Mouse (Mus musculus) MEL (cell line): ENCODE data around the gene Pvr. TPM values are rescaled to one million over a fixed set of nuclear protein-coding genes. Genes with fewer than 3 reads are reported as not detected.

Source experiments
- DNase-seq: peaks from one replicate; pipeline ENCODE4 v3.0.0; 2011; ENCODE audit warnings: low read depth, low spot score
- H3K27ac ChIP-seq: 2 replicates; pipeline ENCODE4 v1.5.1; 2012; ENCODE audit warnings: low read depth, mild to moderate bottlenecking, control low read depth, low read length, moderate library complexity; ENCODE audit not compliant: control insufficient read depth
- H3K27me3 ChIP-seq, 2 experiments: fragments of 150-350 bp in 1 of 2; sonication (generic) in 1 of 2; 2 replicates each; pipeline ENCODE4 v1.6.1; 2012; ENCODE audit warnings: low read length in 2 of 2, mild to moderate bottlenecking in 2 of 2, improper control_type of control experiment in 1 of 2, moderate library complexity in 1 of 2; ENCODE audit not compliant: insufficient read depth in 2 of 2, control insufficient read depth in 1 of 2
- H3K36me3 ChIP-seq, 2 experiments: 2 replicates each; pipeline ENCODE4 v1.6.1; 2012 to 2014; ENCODE audit warnings: low read length in 2 of 2, improper control_type of control experiment in 1 of 2, inconsistent platforms in 1 of 2, mild to moderate bottlenecking in 1 of 2; ENCODE audit not compliant: insufficient read depth in 2 of 2, control insufficient read depth in 1 of 2
- H3K4me1 ChIP-seq, 2 experiments: fragments of 150-350 bp in 1 of 2; sonication (generic) in 1 of 2; 2 replicates each; pipeline ENCODE4 v1.6.1; 2012; ENCODE audit warnings: low read length in 2 of 2, improper control_type of control experiment in 1 of 2, mild to moderate bottlenecking in 1 of 2; ENCODE audit not compliant: insufficient read depth in 2 of 2, control insufficient read depth in 1 of 2
- H3K4me3 ChIP-seq, 2 experiments: fragments of 150-350 bp in 1 of 2; sonication (generic) in 1 of 2; 2 replicates each; pipeline ENCODE4 v1.5.1; 2012; ENCODE audit warnings: low read depth in 2 of 2, low read length in 2 of 2, mild to moderate bottlenecking in 2 of 2, moderate library complexity in 2 of 2, control low read depth in 1 of 2, improper control_type of control experiment in 1 of 2; ENCODE audit not compliant: control insufficient read depth in 1 of 2, insufficient read depth in 1 of 2
- H3K79me2 ChIP-seq: 2 replicates; pipeline ENCODE4 v1.6.1; 2012; ENCODE audit warnings: mild to moderate bottlenecking, low read length, moderate library complexity; ENCODE audit not compliant: control insufficient read depth, poor library complexity, insufficient read depth
- H3K9ac ChIP-seq: 2 replicates; pipeline ENCODE4 v1.6.1; 2012; ENCODE audit warnings: low read depth, mild to moderate bottlenecking, control low read depth, low read length, moderate library complexity; ENCODE audit not compliant: control insufficient read depth, poor library complexity, severe bottlenecking
- H3K9me3 ChIP-seq: fragments of 150-350 bp; sonication (generic); replicated peaks from 2 replicates; pipeline ENCODE4 v1.6.1; 2012; ENCODE audit warnings: mild to moderate bottlenecking, low read length, improper control_type of control experiment, moderate library complexity; ENCODE audit not compliant: insufficient read depth
- BHLHE40 ChIP-seq: IDR thresholded peaks from 2 replicates; pipeline ENCODE4 v1.6.1; 2012; ENCODE audit warnings: low read depth, mild to moderate bottlenecking, inconsistent platforms, low read length, improper control_type of control experiment, borderline replicate concordance
- CHD1 ChIP-seq: IDR thresholded peaks from 2 replicates; pipeline ENCODE4 v1.6.1; 2012; ENCODE audit warnings: low read depth, mild to moderate bottlenecking, inconsistent platforms, low read length, improper control_type of control experiment
- CHD2 ChIP-seq: IDR thresholded peaks from 2 replicates; pipeline ENCODE4 v1.6.1; 2011; ENCODE audit warnings: low read length, improper control_type of control experiment
- CTCF ChIP-seq, 3 experiments: IDR thresholded peaks in 2 of 3; conservative IDR thresholded peaks in 1 of 3; 2 replicates each; pipeline ENCODE4 v1.5.1; 2011 to 2012; ENCODE audit warnings: low read length in 3 of 3, low read depth in 2 of 3, mild to moderate bottlenecking in 2 of 3, improper control_type of control experiment in 1 of 3, inconsistent platforms in 1 of 3, mixed read lengths in 1 of 3, moderate library complexity in 1 of 3; ENCODE audit not compliant: control insufficient read depth in 1 of 3, insufficient read depth in 1 of 3, poor library complexity in 1 of 3, severe bottlenecking in 1 of 3
- GABPA ChIP-seq: IDR thresholded peaks from 2 replicates; pipeline ENCODE4 v1.6.1; 2012; ENCODE audit warnings: low read depth, mild to moderate bottlenecking, inconsistent platforms, low read length, improper control_type of control experiment, moderate library complexity
- GATA1 ChIP-seq: IDR thresholded peaks from 2 replicates; pipeline ENCODE4 v1.6.1; 2011; ENCODE audit warnings: low read depth, low read length, improper control_type of control experiment
- HCFC1 ChIP-seq: IDR thresholded peaks from 2 replicates; pipeline ENCODE4 v1.6.1; 2012; ENCODE audit warnings: low read depth, mild to moderate bottlenecking, inconsistent platforms, low read length, improper control_type of control experiment, moderate library complexity
- JUND ChIP-seq: IDR thresholded peaks from 2 replicates; pipeline ENCODE4 v1.6.1; 2011; ENCODE audit warnings: low read depth, mild to moderate bottlenecking, improper control_type of control experiment, low read length
- MAFK ChIP-seq: IDR thresholded peaks from 2 replicates; pipeline ENCODE4 v1.6.1; 2011; ENCODE audit warnings: low read depth, mild to moderate bottlenecking, low read length, improper control_type of control experiment, borderline replicate concordance
- MAZ ChIP-seq: IDR thresholded peaks from 2 replicates; pipeline ENCODE4 v1.6.1; 2012; ENCODE audit warnings: low read depth, mild to moderate bottlenecking, inconsistent platforms, low read length, improper control_type of control experiment
- MEF2A ChIP-seq: IDR thresholded peaks from 2 replicates; pipeline ENCODE4 v1.6.1; 2014; ENCODE audit warnings: low read depth, mild to moderate bottlenecking, inconsistent platforms, low read length, improper control_type of control experiment; ENCODE audit not compliant: poor library complexity, insufficient replicate concordance, severe bottlenecking; ENCODE audit errors: extremely low read depth
- MXI1 ChIP-seq: IDR thresholded peaks from 2 replicates; pipeline ENCODE4 v1.6.1; 2011; ENCODE audit warnings: mild to moderate bottlenecking, low read depth, low read length, improper control_type of control experiment
- MYB ChIP-seq: IDR thresholded peaks from 2 replicates; pipeline ENCODE4 v1.6.1; 2011; ENCODE audit warnings: mild to moderate bottlenecking, low read depth, low read length, improper control_type of control experiment
- MYC ChIP-seq: IDR thresholded peaks from 2 replicates; pipeline ENCODE4 v1.6.1; 2011; ENCODE audit warnings: low read depth, mild to moderate bottlenecking, low read length, improper control_type of control experiment, moderate library complexity
- NELFE ChIP-seq: IDR thresholded peaks from 2 replicates; pipeline ENCODE4 v1.6.1; 2011; ENCODE audit warnings: low read depth, low read length, improper control_type of control experiment
- NRF1 ChIP-seq: IDR thresholded peaks from 2 replicates; pipeline ENCODE4 v1.6.1; 2014; ENCODE audit warnings: low read depth, mild to moderate bottlenecking, inconsistent platforms, low read length, improper control_type of control experiment, moderate library complexity; ENCODE audit not compliant: poor library complexity, insufficient read depth, severe bottlenecking
- POLR2A ChIP-seq, 2 experiments: IDR thresholded peaks; 2 replicates each; pipeline ENCODE4 v1.6.1; 2011 to 2012; ENCODE audit warnings: low read length in 2 of 2, mild to moderate bottlenecking in 2 of 2, control low read depth in 1 of 2, improper control_type of control experiment in 1 of 2, low read depth in 1 of 2, moderate library complexity in 1 of 2; ENCODE audit not compliant: control insufficient read depth in 1 of 2, insufficient read depth in 1 of 2, poor library complexity in 1 of 2
- POLR2AphosphoS2 ChIP-seq: IDR thresholded peaks from 2 replicates; pipeline ENCODE4 v1.6.1; 2011; ENCODE audit warnings: low read length, improper control_type of control experiment
- POLR2AphosphoS5 ChIP-seq: IDR thresholded peaks from 2 replicates; pipeline ENCODE4 v1.6.1; 2012; ENCODE audit warnings: low read depth, borderline replicate concordance, mild to moderate bottlenecking, inconsistent platforms, low read length, moderate library complexity, mixed read lengths
- RAD21 ChIP-seq: IDR thresholded peaks from 2 replicates; pipeline ENCODE4 v1.6.1; 2011; ENCODE audit warnings: mild to moderate bottlenecking, low read depth, low read length, improper control_type of control experiment
- SIN3A ChIP-seq: IDR thresholded peaks from 2 replicates; pipeline ENCODE4 v1.6.1; 2012; ENCODE audit warnings: low read length, improper control_type of control experiment, inconsistent platforms
- TAL1 ChIP-seq: IDR thresholded peaks from 2 replicates; pipeline ENCODE4 v1.6.1; 2012; ENCODE audit warnings: mild to moderate bottlenecking, inconsistent platforms, low read length, moderate library complexity, mixed read lengths
- TCF12 ChIP-seq: IDR thresholded peaks from 2 replicates; pipeline ENCODE4 v1.6.1; 2014; ENCODE audit warnings: low read depth, mild to moderate bottlenecking, inconsistent platforms, low read length, improper control_type of control experiment, moderate library complexity
- USF1 ChIP-seq: IDR thresholded peaks from 2 replicates; pipeline ENCODE4 v1.6.1; 2014; ENCODE audit warnings: low read depth, mild to moderate bottlenecking, inconsistent platforms, low read length, improper control_type of control experiment, moderate library complexity
- USF2 ChIP-seq, 2 experiments: IDR thresholded peaks; 2 replicates each; pipeline ENCODE4 v1.6.1; 2011 to 2012; ENCODE audit warnings: improper control_type of control experiment in 2 of 2, low read length in 2 of 2, borderline replicate concordance in 1 of 2, inconsistent platforms in 1 of 2, low read depth in 1 of 2, mild to moderate bottlenecking in 1 of 2; ENCODE audit not compliant: insufficient read depth in 1 of 2
- ZC3H11A ChIP-seq: IDR thresholded peaks from 2 replicates; pipeline ENCODE4 v1.6.1; 2012; ENCODE audit warnings: low read depth, mild to moderate bottlenecking, inconsistent platforms, low read length, improper control_type of control experiment
- ZNF384 ChIP-seq: IDR thresholded peaks from 2 replicates; pipeline ENCODE4 v1.6.1; 2012; ENCODE audit warnings: low read depth, mild to moderate bottlenecking, inconsistent platforms, low read length, improper control_type of control experiment
- polyA plus RNA-seq, 2 experiments: library from polyadenylated mRNA; stranded (reverse) in 1 of 2; unstranded in 1 of 2; fragments of >175 nt in 1 of 2; fragments of >200 nt in 1 of 2; gene quantifications; 2 replicates each; pipeline versions ENCODE4 v1.2.1 to v1.2.4; 2012; ENCODE audit warnings: low replicate concordance in 2 of 2, low read depth in 1 of 2; ENCODE audit not compliant: insufficient read length in 2 of 2, insufficient read depth in 1 of 2, missing spikeins in 1 of 2
- total RNA-seq: library from RNA; depleted of rRNA; stranded (reverse); fragments of 300-350 nt; gene quantifications from 2 replicates; pipeline ENCODE4 v1.2.3, GENCODE M21; 2012

The Pvr gene
- total and polyA plus RNA-seq, 3 experiments = not detected

- H3K9me3 ChIP-seq = no peaks in the 10 kb centered on the region
- no peak overlapping the region for H3K4me3 ChIP-seq
- no peak overlapping the region for H3K27ac ChIP-seq
- TF ChIP-seq ZNF384 (no peak), POLR2A (IDR thresholded peaks at IDR 0.05; ENCODE audit: control insufficient read depth in 1 of 2, insufficient read depth in 1 of 2, low read depth in 1 of 2, low read length in 2 of 2, poor library complexity in 1 of 2) (no peak), BHLHE40 (no peak), TAL1 (no peak), ZC3H11A (no peak), NRF1 (no peak), USF2 (IDR thresholded peaks at IDR 0.05; ENCODE audit: borderline replicate concordance in 1 of 2, insufficient read depth in 1 of 2, low read depth in 1 of 2, low read length in 2 of 2) (no peak), MYB (no peak), GABPA (no peak), SIN3A (no peak), USF1 (no peak), POLR2AphosphoS2 (no peak), CTCF (IDR thresholded peaks at IDR 0.05 in 2 of 3, conservative IDR thresholded peaks at IDR 0.05 in 1 of 3; ENCODE audit: control insufficient read depth in 1 of 3, insufficient read depth in 1 of 3, low read depth in 2 of 3, low read length in 3 of 3, poor library complexity in 1 of 3, severe bottlenecking in 1 of 3) (no peak), HCFC1 (no peak)
- H3K9ac ChIP-seq = no peak overlapping the region
- H3K27me3 ChIP-seq = no peaks in the 10 kb centered on the region
- H3K4me1 ChIP-seq = no peaks in the 10 kb centered on the region
- no peak for DNase-seq
- H3K36me3 ChIP-seq = no peaks in the 10 kb centered on the region
- H3K79me2 ChIP-seq = no peaks in the 10 kb centered on the region
Measured at GRCm38 (mm10) chr7:19945821-19946515, 25.0 kb upstream of the Pvr start.

DNA sequence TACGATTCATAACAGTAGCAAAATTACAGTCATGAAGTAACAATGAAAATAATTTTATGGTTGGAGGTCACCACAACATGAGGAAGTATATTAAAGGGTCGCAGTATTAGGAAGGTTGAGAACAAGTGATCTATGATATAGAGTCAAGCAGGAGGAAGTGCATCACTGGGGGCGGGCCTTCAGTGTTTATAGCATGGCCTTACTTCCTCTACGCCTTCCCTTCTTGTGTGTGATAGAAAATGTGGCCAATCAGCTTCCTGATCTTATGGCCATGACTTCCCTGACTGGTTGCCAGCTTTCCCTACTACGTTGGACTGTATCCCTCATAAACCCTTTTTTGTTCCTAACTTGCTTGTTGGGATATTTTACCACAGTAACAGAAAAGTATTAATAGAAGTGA, 24.2 kb upstream of the Pvr start:
- DNase-seq = peak; percentile 11
- Histone ChIP-seq H3K4me3 (no peak overlapping the region), H3K9ac (no peak overlapping the region), H3K27me3 (no peaks in the 10 kb centered on the region), H3K79me2 (no peaks in the 10 kb centered on the region), H3K4me1 (0 out of 4 replicates have a peak, but pooled peaks cover 0 to 3% of the 10 kb centered on the region in 2 experiments), H3K36me3 (no peaks in the 10 kb centered on the region), H3K9me3 (no peaks in the 10 kb centered on the region), H3K27ac (no peak overlapping the region)
- TF ChIP-seq MYB = no peak
- no peak for TF ChIP-seq CHD2
- no peak for TF ChIP-seq USF1
- TF ChIP-seq CHD1 = no peak
- TF ChIP-seq HCFC1 = no peak
- TF ChIP-seq JUND = no peak
- no peak for TF ChIP-seq NRF1
- no peak for TF ChIP-seq MAZ
- no peak for TF ChIP-seq TCF12
- no peak for TF ChIP-seq TAL1
- no peak for TF ChIP-seq MAFK
- TF ChIP-seq RAD21 = no peak
- TF ChIP-seq NELFE = no peak
- TF ChIP-seq POLR2AphosphoS5 = no peak
- no peak for TF ChIP-seq MXI1
- no peak for TF ChIP-seq MEF2A
- TF ChIP-seq POLR2A (IDR thresholded peaks at IDR 0.05; ENCODE audit: control insufficient read depth in 1 of 2, insufficient read depth in 1 of 2, low read depth in 1 of 2, low read length in 2 of 2, poor library complexity in 1 of 2) = no peak
- no peak for TF ChIP-seq GATA1
- no peak for TF ChIP-seq USF2 (IDR thresholded peaks at IDR 0.05; ENCODE audit: borderline replicate concordance in 1 of 2, insufficient read depth in 1 of 2, low read depth in 1 of 2, low read length in 2 of 2)
- no peak for TF ChIP-seq MYC
